Mouse (Mus musculus) CH12.LX (cell line): ENCODE measurements around the gene Papola.

Source experiments
- CHD1 ChIP-seq: IDR thresholded peaks from 2 replicates; pipeline ENCODE4 v1.6.1; 2012; ENCODE audit warnings: low read depth, low read length, improper control_type of control experiment, inconsistent platforms
- CTCF ChIP-seq, 2 experiments: IDR thresholded peaks in 1 of 2; conservative IDR thresholded peaks in 1 of 2; 2 replicates each; pipeline ENCODE4 v1.5.1; 2011 to 2012; ENCODE audit warnings: low read depth in 2 of 2, low read length in 2 of 2, improper control_type of control experiment in 1 of 2, inconsistent platforms in 1 of 2, mild to moderate bottlenecking in 1 of 2, moderate library complexity in 1 of 2
- EP300 ChIP-seq: IDR thresholded peaks from 2 replicates; pipeline ENCODE4 v1.6.1; 2011; ENCODE audit warnings: low read length, improper control_type of control experiment
- ETS1 ChIP-seq: conservative IDR thresholded peaks from 2 replicates; pipeline ENCODE4 v1.6.1; 2012; ENCODE audit warnings: low read depth, mild to moderate bottlenecking, inconsistent platforms, low read length, improper control_type of control experiment, moderate library complexity
- KAT2A ChIP-seq: IDR thresholded peaks from 2 replicates; pipeline ENCODE4 v1.6.1; 2012; ENCODE audit warnings: low read length, improper control_type of control experiment, inconsistent platforms; ENCODE audit not compliant: insufficient replicate concordance
- MAFK ChIP-seq: IDR thresholded peaks from 2 replicates; pipeline ENCODE4 v1.6.1; 2011; ENCODE audit warnings: low read length, improper control_type of control experiment; ENCODE audit not compliant: insufficient replicate concordance
- MAZ ChIP-seq: IDR thresholded peaks from 2 replicates; pipeline ENCODE4 v1.6.1; 2012; ENCODE audit warnings: low read depth, mild to moderate bottlenecking, inconsistent platforms, low read length, improper control_type of control experiment, moderate library complexity
- PAX5 ChIP-seq: IDR thresholded peaks from 2 replicates; pipeline ENCODE4 v1.6.1; 2012; ENCODE audit warnings: low read length, inconsistent platforms, mixed read lengths
- POLR2A ChIP-seq: IDR thresholded peaks from 2 replicates; pipeline ENCODE4 v1.6.1; 2011; ENCODE audit warnings: low read depth, mild to moderate bottlenecking, improper control_type of control experiment, low read length
- SIN3A ChIP-seq: IDR thresholded peaks from 2 replicates; pipeline ENCODE4 v1.6.1; 2012; ENCODE audit warnings: low read length, improper control_type of control experiment, inconsistent platforms
- ZKSCAN1 ChIP-seq: IDR thresholded peaks from 2 replicates; pipeline ENCODE4 v1.6.1; 2012; ENCODE audit warnings: low read depth, inconsistent platforms, low read length, improper control_type of control experiment, borderline replicate concordance

- TF ChIP-seq ETS1, result no peak
- TF ChIP-seq MAZ, result no peak
- no peak for TF ChIP-seq CTCF (conservative IDR thresholded peaks at IDR 0.05 in 1 of 2, IDR thresholded peaks at IDR 0.05 in 1 of 2; ENCODE audit: low read depth in 2 of 2, low read length in 2 of 2)
- no peak for TF ChIP-seq ZKSCAN1
- no peak for TF ChIP-seq EP300
- no peak for TF ChIP-seq POLR2A
- 0 out of 2 replicates have a peak, but pooled peaks have one; percentile 44 for TF ChIP-seq CHD1
- TF ChIP-seq SIN3A, result no peak
- TF ChIP-seq MAFK, result no peak
- TF ChIP-seq PAX5, result no peak
- no peak for TF ChIP-seq KAT2A
Measured at GRCm38 (mm10) chr12:105787626-105788025, 3.1 kb downstream of the Papola start.
